Mouse (Mus musculus): ENCODE measurements around the gene Rnf7. TPM values are rescaled to one million over a fixed set of nuclear protein-coding genes. Genes with fewer than 3 reads are reported as not detected.
A peak's percentile ranks its signal among the peaks of the same experiment; 100 is the strongest.

Gene Rnf7
- total RNA-seq, 2 experiments from 2014 or later, result 54.8 to 59.7 TPM

GRCm38 (mm10) chr9:96428336-96429046, 50.0 kb downstream of the Rnf7 start:
- intact Hi-C loops (cut with DNase I), result no loop called here
- DNase-seq (ENCODE audit: low spot score in 2 of 2), result peak; percentile 64 to 83

GRCm38 (mm10) chr9:96424027-96424426, 54.4 kb downstream of the Rnf7 start:
- intact Hi-C loops (cut with DNase I), result no loop called here
- no peak for DNase-seq (ENCODE audit: low spot score in 2 of 2)

Other genes with a start within 250 kb of the Rnf7 start
- gene Atp1b3, start 114.2 kb downstream of the Rnf7 start, total RNA-seq (2021), result 10 to 100 TPM; 77.3 to 83.3 TPM
- gene Gm28729, start 46.6 kb upstream of the Rnf7 start, total RNA-seq (2021), result under 1 TPM in 1 of 2 experiments, not detected in 1; 0.34 TPM
- 10 to 100 TPM; 25.3 to 26.4 TPM for gene Rasa2, start 152.9 kb upstream of the Rnf7 start, total RNA-seq (2021)

Measured in left cerebral cortex, postnatal 14 days (tissue).